Mouse (Mus musculus): ENCODE measurements around the gene Ubap1.
A peak's percentile ranks its signal among the peaks of the same experiment; 100 is the strongest.

Ubap1 gene

DNA sequence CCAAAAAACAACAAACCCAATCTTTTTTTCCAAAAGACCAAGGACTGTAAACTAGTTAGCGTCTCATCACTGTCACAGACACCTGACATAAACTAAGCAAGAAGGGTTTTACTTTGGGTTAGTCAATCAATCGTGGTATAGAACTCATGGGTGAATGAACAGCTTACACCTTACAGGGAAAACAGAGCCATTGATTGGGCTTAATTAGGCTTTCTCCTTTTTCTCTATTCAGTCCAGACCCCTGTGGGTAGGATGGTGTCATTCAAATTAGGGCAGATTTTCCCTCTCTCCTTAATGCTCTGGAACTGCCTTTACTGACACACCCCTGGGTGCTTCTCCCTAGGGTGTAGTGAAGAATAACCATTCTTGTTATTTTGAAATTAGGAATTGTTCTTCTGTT is 8.4 kb downstream of the Ubap1 start:
- DNase-seq (ENCODE audit: low spot score) = no peak

DNA sequence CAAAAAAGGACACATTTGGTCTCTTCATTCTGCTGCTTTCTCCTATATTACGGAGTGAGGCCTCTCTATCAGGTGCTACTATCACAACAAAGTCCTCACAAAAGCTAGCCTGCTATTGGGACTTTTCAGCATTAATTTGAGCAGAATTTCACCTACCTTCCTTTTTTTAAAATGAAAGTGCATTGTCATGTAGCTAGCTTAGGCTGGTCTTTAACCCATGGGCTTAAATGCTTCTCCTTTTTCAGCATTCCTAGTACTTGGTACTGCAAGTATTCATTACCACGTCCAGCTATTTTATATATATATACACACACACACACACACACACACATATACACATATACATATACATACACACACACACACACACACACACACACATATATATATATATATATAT is 9.9 kb downstream of the Ubap1 start:
- DNase-seq (ENCODE audit: low spot score) = no peak

DNA sequence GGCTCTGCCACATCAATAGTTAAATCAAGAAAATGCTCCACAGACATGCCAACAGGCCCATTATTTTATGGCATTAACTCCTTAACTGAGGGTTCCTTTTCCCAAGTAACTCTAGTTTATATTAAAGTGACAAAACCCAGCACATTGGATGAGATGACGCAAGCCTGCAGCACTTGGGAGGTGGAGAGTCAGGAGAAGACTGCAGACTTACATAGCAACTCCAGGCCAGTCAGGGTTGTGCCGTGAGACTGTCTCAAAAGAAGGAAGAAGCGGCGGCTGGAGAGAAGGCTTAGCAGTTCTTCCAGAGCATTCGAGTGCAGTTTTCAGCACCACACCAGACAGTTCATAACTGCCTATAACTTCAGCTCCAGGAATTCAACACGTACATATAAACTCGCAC is 10.6 kb downstream of the Ubap1 start:
- DNase-seq (ENCODE audit: low spot score) = no peak

DNA sequence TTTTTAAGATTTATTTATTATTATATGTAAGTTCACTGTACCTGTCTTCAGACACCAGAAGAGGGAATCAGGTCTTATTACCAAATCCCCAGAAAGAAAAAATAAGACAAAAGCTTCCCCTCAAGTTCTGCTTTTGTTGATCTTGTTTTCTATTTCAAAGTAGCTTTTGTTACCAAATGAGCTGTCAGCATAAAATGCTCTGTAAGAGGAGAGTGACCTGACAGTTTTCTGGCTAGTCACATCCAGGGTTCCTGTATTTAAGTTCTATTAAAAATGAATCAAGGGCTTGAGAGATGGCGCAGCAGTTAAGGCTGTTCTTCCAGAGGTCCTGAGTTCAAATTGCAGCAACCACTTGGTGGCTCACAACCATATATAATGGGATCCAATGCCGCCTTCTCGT is 12.3 kb downstream of the Ubap1 start:
- no peak for DNase-seq (ENCODE audit: low spot score)

DNA sequence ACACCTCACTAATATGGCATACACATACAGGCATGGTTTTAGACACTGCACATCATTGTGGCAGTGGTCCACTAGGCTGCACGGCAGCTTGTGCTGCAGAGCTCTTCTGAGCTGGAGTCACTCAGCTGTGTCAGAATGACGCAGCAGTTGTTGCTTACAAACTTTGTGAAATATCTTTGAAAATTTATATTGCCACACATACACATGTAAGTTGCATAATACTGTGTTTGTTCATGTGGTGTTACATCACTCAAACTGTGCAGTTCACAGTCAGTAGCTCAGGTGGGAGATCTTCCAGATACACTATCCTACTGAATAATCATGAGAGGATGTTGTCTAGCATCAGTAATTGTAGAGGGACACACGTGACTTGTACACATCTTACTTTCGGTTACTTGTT is 19.4 kb downstream of the Ubap1 start:
- DNase-seq (ENCODE audit: low spot score) = no peak

DNA sequence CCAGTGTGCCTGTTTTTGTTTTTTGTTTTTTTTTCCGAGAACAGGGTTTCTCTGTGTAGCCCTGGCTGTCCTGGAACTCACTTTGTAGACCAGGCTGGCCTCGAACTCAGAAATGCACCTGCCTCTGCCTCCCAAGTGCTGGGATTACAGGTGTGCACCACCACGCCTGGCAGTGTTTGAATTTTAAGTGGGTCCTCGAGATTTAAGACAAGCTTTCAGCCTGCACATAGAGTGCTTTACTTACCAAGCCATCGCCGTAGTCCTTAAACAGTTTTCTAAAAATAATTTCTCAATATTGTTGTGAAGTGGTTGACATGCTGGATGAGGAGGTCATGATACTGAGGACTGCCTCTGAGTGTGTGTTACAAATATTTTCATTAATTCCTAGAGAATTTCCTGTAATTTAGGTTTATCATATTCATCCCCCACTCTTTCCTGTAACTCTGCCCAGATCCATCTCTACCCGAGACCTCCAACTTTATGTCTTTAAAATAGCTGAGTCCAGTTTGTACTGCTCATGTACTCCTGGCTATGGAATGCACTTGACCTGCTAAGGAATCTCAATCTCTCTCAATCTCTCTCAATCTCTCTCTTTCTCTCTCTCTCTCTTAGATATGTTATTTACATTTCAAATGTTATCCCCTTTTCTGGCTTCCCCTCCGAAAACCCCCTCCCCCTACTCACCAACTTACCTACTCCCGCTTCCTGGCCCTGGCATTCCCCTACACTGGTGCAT is 21.1 kb downstream of the Ubap1 start:
- no peak for DNase-seq (ENCODE audit: low spot score)

DNA sequence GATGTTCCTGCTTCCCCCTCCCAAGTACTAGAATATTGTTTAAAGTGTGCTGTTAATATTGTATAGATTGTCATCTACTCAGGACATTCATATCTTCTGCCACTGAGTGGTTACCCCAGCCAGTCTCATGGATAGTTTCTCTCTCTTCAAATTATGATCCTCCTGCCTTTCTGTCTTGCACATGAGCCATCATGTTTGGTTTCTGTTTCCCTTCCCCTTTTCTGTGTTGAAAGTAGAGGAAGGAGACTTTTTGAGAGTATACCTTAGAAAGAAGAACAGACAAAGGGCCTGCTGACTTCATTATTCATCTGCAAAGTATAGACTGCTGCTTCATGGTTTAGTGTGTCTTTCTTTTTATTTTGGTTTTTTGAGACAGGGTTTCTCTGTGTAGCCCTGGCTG is 28.8 kb downstream of the Ubap1 start:
- no peak for DNase-seq (ENCODE audit: low spot score)

DNA sequence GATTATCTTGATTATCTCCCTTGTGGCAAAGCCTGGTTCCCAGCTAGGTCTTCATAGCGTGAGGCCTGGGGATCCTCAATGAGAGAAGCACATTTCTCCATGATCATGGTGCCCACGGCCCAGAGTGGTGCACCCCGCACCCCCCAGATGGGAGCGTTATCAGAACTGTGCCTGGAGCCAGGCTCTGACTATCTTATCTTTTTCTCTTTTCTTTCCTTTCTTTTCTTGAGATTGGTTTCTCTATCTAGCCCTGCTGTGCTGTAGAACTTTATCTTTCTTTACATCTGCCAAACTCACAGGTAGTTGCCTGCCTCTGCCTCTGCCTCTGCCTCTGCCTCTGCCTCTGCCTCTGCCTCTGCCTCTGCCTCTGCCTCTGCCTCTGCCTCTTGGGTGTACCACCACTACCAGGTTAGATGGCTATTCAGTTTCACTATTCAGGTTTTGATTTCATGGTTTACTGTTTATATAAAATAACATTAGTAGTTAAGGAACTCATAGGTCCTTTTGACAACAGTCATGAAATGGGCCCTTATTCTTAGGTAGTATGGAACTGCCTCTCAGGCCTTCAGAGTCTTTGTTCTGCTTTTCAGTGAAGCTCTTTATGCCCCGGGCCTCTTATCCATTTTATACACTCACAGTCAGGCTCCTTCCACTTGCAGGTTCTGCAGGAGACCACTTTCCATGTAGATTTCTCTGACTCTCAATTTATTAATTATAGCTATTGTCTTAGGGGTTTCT is 32.6 kb downstream of the Ubap1 start:
- DNase-seq (ENCODE audit: low spot score) = no peak

DNA sequence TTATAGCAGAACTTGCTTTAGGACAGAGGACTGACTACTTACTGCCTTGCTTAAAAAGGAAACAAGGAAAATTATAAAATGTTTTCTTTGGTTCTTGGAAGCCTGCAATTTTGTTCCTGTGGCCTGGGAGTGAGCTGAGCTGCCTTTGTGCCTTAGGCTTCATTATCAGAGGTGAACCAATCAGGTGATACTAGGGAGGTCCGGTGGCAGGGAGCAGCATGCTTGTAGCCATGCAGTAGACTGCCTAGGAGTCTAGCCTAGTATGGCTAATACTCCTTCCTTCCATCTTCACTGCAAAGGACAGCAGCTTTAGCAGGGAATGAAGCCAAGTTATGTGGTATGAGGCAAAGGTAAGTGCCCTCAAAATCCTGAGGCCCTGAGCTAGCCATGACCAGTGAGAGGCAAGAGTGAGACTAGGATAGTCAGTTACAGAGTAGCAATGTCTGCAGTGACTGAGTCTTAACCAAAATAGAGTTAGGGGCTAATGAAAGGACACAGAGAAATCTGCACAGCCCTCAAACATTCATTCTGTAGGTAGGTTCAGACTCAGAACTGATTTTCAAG is 37.7 kb downstream of the Ubap1 start:
- DNase-seq (ENCODE audit: low spot score) = no peak

DNA sequence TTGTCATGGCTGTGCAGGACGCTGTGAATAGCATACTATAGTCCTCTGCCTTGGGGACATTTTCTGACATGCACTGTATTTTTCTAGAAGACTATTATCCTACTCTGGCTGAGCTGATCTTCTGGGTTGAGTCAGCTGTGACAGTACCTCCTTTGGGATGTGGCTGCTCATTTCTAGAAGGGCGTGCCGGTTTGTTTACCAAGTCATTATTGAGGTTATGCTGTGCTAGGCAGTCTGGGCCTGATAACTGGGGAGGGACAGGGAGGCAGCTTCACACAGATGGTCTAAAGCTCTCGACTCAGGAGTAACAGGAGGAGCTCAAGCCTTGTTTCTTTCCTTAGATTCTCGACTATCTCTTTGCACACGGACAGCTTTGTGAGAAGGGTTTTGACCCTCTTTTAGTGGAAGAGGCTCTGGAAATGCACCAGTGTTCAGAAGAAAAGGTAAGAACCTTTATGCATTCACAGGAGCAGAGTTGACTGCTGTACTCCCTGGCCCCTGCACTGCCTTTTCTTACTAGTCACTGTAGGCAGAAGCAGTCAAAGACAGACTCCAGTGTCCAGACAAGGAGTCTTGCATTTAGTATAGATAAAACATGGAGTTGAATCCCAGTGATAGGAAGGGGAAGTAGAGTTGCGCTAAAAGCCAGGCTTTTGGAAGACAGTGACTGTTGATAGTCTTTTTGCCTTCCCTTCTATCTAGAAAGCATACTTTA is 39.1 kb downstream of the Ubap1 start:
- DNase-seq (ENCODE audit: low spot score) = no peak

DNA sequence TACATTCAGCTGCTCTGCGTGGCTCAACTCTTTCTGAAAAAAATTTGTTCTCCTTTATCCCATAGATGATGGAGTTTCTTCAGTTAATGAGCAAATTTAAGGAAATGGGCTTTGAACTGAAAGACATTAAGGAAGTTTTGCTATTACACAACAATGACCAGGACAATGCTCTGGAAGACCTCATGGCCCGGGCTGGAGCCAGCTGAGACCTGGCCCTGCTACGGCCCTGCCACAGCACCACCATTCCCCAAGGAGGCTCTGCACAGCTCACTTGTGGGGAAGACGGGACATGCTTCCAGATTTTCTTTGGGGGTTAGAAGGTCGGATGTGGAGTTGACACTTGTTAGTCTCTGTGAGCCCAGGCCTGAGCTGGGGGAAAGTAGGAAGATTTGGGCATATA is 39.8 kb downstream of the Ubap1 start:
- DNase-seq (ENCODE audit: low spot score) = no peak

DNA sequence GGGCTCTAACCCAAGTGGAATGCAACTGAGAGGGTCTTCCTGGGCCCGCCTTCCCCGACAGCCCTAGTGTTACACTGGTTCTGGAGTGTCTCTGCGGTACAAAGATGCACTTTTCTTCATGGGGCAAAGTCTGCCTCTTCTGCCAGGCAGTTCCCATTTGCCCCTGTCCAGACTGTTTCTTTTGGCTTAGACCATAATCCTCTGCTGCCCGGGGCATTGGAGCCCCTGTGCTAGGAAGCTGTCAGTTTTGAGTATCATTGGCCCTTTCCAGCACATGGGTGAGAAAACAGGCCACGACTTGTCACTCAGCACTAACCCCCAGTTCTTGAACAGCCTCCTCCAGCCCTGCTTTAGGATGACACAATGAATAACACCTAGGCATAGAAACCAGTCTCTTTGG is 40.4 kb downstream of the Ubap1 start:
- DNase-seq (ENCODE audit: low spot score) = no peak

DNA sequence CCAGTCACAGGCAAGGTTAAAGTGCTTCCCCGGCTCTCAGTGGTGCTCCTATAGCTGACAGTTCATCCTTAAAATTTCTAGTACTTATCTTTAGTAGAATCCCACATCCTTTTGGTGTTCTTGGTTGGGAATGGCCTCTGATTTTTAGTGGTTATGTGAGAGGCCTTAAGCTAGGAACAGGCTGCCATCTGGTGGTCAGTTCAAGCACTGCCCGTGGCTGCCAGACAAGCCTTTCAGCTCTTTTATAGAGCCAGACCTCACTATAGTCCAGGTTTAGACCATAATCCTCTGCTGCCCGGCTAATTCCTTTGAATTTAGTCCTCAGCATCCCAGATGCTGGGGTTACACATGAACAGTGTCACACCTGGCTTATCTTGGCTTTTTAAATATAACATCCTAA is 41.3 kb downstream of the Ubap1 start:
- DNase-seq (ENCODE audit: low spot score) = peak; percentile 52

DNA sequence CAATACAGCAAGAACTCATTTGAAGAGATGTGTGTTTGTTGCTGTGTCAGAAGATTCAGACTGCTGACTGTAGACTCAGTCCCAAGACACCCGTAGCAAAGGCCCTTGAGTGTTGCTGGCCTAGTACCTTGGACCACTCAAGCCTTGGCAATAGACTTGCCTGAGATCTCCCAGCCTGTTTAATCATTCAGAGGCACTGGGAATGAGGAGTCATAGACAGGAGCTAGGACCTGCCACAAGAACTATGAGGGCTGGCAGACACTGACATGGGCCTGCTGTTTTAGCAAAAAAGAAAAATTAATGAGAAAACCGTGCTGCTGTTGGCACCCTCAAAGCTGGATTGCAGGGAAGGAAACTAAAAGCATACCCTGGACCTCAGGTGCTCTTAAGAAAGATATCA is 42.2 kb downstream of the Ubap1 start:
- no peak for DNase-seq (ENCODE audit: low spot score)

DNA sequence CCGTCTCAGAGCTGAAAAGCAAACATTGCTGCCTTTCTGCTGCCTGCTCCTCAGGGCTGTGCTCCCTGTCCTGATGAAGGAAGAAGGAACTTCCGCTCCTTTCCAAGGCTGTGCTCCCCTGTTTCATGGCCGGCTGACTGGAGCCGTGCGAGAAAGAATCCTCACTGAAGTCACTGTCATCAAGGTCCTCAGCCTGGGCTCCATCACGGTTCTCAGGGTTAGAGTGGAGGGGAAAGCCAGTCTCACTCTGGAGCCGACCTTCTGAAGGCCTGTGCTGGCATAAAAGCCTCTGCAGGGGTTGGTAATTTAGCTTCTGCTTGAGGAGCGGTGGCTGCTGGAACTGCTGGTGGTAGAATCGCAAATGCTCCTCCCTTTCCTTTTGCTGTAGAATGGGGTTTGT is 45.9 kb downstream of the Ubap1 start:
- DNase-seq (ENCODE audit: low spot score) = no peak

DNA sequence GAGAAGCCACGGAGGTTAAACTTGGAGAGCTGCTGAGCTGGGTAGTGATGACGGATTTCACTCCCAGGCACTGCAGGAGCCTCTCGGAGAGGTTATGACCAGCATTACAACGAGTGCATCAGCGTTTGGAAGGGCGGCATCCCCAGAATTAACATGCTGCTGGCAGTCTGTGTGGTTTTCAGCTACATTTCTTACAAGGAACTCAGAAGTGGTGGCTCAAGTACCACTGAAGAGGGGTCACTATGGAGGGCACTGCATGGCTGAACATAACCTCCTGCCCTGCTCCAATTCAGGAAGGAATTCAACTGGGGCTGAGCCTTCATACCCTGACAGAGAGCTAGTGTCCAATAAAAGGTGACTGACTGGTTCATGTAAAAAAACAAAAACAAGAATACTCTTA is 49.6 kb downstream of the Ubap1 start:
- DNase-seq (ENCODE audit: low spot score) = no peak

DNA sequence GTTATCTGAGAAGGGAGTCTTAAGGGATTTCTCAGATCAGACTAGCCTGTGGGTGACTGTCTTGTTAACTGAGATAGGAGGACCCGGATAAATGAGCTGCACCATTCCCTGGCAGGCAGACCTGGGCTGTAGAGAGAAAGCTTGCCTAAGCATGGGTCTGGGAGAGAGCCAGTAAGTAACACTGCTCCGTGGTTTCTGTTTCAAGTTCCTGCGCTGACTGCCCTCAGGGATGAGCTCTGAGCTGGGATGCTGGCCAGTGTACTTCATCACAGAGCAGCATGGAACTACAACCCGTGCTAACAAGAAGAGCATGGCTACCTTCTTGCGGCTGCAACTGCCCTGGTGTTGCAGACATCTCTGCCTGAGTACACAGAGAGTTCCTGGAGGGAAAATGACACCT is 51.1 kb downstream of the Ubap1 start:
- DNase-seq (ENCODE audit: low spot score) = no peak

DNA sequence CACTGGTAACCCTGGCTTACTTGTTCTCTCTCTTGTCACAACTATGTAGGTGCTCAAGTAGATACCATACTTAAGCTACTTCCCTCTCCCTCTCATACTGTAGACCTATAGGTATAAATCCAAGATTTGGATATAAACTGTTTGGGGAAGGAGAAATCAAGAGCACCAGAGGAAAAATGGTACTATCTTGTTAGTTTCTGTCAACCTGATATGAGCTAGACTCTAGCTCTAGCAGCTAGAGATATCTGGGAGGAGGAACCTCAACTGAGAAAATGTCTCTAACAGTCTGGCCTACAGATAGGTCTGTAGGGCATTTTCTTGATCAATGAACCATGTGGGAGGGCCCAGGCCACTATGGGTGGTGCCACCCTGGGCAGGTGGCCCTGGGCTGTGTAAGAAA is 52.4 kb downstream of the Ubap1 start:
- no peak for DNase-seq (ENCODE audit: low spot score)

DNA sequence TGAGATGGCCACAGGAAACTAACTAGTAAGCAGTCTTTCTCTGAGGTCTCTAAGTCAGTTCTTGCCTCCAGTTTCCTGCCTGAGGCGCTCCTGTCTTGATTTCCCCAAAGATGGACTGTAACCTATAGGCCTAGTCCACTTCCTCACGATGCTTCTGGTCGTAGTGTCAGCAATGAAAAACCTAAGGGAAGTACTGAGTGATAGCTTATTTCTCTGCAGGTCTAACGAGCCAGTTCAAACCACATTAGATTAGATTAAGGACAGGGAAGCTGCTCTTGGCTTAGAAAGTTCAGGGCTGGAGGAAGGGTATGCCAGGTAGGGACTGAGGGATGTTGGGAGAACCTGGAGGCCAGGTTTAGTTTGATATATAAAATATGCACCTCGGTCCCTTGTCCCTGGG is 52.8 kb downstream of the Ubap1 start:
- no peak for DNase-seq (ENCODE audit: low spot score)

DNA sequence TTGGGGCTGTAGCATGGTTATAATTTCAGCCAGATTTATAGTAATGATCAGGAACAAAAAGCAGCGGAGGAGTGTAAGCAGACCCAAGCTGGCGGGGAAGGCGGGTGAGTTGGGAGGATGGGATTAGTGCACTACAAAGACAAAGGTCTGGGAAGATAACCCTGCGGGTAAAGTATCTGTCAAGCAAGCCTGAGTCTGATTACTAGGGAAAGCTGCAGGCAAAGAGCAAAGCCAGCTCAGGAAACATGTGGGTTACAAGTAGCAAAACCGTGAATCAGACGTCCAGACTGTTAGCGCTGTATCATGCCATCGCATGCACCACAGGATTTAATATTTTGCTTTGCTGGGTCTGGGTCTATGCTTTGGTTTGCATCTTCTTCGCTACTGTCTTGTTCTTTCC is 57.8 kb downstream of the Ubap1 start:
- no peak for DNase-seq (ENCODE audit: low spot score)

DNA sequence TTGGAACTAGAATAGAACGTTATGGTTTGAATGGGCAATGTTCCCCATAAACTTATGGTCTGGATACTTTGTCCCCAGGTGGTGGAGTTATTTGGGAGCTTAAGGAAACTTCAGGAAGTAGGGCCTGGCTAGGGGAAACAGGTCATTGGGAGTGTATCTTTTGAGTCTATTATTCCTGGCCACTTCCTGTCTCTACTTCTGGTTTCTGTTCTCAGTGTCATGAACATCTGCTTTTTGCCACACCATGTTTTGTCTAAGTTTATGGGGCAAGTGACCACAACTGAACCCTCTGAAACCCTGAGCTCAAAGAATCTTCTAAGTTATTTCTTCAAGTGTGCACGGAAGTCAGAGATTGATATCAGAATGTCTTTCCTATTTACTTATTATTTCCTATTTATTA is 58.6 kb downstream of the Ubap1 start:
- DNase-seq (ENCODE audit: low spot score) = no peak

DNA sequence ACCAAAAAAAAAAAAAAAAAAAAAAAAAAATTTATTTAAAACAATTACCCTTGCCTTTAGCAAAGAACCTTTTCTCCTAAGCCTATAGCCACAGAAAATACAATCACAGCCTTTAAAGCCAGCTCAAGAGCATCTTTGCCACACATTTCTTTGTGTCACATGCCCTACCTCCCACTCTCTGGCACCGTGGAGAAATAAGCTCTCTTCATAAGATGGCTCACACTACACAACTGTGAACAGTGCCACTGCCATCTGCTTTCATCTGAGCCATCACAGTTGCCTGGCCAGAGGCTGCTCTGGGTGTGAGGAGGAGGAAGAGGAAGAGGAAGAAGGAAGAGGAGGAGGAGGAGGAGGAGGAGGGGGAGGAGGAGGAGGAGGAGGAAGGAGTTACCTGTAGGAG is 60.5 kb downstream of the Ubap1 start:
- DNase-seq (ENCODE audit: low spot score) = no peak

DNA sequence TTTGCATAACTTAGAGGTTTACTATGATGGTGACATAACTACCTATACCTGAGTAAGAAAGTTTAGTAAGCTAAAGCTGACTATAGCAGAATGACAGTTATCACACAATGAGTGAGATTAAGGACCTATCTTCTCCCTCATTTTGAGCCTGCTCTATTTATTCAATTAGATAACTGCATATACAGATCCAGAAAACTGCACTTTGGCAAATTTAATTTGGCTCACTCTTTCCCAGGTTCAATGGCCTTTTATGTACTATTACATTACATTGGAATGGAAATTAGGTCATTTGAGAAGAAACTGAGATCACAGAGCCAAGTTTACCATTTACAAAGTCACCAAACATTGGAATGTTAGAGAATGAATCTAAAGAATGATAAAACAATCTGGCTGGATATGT is 68.2 kb downstream of the Ubap1 start:
- DNase-seq (ENCODE audit: low spot score) = no peak

Measured in urinary bladder, postnatal 10 days (tissue).